Mouse (Mus musculus) CH12F3 (cell line): ENCODE data around the gene Sdccag8.

Source experiments
- in situ Hi-C: fragments of 300-500 bp; cut with MboI; formaldehyde crosslinking; loops from 2 replicates; pipeline ENCODE4 v1.14.3; 2020; ENCODE audit warnings: low sequenced_read_pairs

Gene Sdccag8

DNA sequence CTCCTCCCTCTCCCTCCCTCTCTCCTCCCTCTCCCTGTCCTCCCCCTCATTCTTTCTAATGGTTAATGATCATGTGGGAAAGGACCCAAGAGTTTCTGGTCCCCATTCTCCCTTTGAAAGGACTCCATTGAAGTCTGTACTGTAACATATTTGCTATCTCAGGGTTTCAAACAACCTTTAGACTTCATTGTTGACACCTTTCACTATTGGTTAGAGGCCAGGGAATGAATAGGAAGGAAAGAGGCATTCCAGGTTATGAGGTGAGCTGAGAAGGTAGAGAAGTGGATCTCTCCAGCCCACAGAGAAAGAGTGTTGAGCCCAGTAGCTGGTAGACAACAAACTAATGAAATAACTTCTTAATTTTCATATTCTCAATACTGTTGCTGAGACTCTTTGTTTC is 59.7 kb downstream of the Sdccag8 start:
- in situ Hi-C loops: loop anchor here (10.0 to 25.0 kb wide), 3 partner anchors 311 to 937 kb away; no protein-coding TSS in a partner anchor

DNA sequence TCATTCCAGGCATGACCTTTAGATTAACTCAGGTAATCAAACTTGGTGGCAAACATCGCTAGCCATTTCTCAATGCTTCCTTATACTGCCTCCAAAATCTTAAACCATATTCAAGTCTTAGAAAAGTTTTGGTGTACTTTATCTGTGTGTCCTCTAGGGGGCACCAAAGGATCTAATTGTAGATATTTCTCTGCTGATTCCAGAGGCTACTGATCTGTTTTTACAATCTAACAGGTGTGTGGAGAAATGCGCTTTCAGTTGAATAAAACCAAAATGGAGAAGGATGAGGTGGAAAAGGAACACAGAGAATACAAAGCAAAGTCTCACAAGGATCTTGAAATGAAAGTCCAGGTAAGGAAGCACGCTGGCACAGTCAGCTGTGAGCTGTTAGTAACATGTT is 63.3 kb downstream of the Sdccag8 start:
- in situ Hi-C loops: loop anchor here (10.0 kb wide), 1 partner anchor 307 kb away; no protein-coding TSS in a partner anchor

DNA sequence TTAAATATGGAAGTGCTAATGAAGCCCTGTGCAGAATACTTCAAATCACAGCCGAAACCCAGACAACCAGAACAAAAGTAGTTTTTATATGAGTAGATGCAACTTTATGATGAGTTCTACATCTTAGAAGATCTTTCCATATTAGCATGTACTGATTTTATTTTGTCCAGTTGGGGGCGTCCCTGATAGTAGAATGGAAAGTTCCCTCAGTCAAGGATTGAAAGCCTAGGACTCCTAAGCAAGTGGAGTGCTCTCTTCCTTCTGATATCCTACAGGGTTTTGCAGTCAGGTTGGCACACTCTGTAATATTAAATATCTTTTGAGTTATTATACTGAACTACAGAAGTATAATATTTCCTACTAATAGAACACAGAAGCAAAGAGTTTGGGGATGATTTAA is 64.5 kb downstream of the Sdccag8 start:
- in situ Hi-C loops: loop anchor here (10.0 kb wide), 1 partner anchor 306 kb away; no protein-coding TSS in a partner anchor

DNA sequence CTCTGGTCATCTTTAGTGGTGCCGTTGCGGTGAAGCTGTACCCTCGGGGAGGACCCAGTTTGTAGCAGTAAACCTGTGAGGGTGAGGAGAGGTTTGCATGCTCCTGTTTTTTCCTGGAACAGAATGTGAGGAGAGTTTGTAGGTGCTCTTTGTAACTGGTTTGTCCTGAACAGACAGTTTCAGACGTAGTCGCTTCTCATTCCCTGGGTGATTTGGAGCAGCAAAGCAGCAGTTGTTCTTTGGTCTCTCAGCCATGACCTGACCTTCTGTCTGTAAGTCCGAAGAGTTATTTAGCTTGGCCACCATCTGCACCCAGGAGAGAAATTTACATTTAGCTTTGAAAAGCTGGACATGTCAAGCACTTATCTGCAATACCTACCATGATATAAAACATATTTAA is 65.2 kb downstream of the Sdccag8 start:
- in situ Hi-C loops: loop anchor here (10.0 kb wide), 2 partner anchors 305 to 805 kb away; no protein-coding TSS in a partner anchor

DNA sequence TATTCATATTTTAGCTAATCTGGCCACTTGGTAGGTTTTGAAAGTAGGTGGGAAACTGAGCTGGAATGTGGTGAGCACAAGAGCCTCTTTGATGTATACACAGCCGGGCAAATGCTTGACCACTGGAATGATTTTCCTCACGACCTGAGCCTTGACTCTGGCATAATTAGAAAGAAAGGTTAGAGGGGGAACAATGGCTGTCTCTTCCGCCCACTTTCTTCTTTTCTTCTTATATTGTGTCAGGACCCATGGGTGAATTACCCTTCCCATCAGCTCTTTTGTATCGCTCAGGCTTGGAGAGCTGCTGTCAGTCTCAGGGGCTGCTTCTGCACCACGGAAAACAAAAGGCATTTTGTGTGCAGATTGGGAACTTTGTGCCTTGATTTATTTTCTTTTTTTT is 65.6 kb downstream of the Sdccag8 start:
- in situ Hi-C loops: loop anchor here (10.0 kb wide), 1 partner anchor 805 kb away; no protein-coding TSS in a partner anchor

DNA sequence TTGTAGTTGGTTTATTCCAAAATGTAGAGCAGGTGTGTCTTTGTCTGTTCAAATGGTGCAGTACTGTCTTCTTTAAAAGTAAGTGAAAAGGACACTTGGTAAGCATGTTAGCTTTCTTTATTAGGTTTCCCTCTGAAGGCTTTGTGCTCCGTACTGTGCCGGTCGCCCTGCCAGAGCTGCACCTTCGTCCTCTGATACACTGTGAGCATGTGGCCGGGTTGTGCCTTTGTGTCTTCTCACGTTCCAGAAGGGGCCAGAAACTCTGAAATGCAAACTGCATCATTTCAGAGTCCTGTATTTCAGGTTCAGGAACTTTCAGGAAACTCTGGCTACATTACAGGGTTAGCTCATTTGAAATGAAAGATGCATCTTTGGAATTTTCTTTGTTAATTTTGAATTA is 66.5 kb downstream of the Sdccag8 start:
- in situ Hi-C loops: loop anchor here (10.0 kb wide), 1 partner anchor 804 kb away; no protein-coding TSS in a partner anchor

DNA sequence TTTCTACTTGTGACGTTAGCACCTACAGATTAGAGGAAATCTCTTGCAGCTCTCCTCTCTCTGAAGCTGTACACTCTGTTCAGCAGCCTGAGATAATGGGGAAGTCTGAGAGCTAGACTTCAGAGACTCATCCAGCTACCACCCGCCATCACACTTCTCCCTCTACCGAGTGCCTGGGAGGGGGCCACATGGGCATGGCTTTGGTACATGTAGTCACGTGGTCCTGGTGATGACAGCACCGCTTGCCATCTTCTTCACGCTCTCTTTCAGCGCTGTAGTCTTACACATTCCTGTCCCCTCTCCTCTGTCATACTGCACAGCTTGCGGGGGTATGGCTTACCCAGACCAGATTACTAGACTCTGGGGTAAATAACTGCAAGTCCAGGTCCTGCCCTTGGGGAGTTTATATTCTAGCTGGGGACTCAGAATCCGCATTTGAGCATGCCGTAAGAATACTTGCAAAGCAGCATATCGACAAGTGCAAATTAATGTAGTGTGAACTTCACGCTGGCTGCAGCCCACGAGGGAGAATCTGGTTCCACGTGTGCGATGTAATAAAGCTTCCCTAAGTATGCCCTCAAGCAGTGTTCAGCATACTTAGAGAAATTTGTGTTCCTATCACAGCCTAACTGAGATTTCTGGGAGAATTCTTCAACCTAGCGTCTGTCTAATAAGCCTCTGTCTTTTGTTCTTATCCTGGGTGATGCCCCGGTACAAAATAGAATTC is 70.9 kb downstream of the Sdccag8 start:
- in situ Hi-C loops: loop anchor here (10.0 kb wide), 1 partner anchor 799 kb away; no protein-coding TSS in a partner anchor

DNA sequence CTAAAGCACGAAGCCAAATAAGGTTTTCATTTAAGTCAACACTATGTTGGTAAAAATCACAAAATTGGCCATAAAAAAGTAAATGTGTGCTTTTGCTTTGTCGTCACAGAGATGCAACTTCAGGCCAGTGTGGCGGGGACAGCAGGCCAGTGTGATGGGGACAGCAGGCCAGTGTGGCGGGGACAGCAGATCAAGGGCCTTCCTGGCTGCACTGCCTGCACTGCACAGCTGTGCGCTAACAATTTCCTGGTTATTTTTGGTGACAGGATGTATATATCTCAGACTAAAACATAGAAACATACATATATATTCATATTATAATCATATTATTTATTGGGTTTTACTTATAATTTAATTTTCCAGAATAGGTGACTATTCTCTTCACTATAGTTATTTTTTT is 71.5 kb downstream of the Sdccag8 start:
- in situ Hi-C loops: loop anchor here (10.0 kb wide), 1 partner anchor 799 kb away; no protein-coding TSS in a partner anchor

DNA sequence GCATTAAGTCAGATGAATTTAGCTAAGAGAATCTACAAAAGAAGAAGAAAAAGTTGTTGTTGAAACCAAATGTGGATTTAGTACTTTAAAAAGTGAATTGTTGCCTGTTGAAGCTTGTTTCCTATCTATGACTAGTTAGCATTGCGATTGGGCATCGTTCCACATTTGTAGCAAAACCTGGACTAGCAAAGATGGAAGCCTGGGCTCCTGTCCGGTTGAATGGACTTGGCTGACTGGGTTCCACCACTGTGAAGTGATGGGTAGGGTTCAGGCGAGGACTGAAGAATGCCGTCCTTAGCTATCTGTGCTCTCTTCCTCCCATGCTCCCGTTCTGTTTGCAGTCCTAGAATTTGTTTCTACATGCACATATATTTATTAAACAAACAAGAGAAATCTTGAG is 89.3 kb downstream of the Sdccag8 start:
- in situ Hi-C loops: no loop called here

DNA sequence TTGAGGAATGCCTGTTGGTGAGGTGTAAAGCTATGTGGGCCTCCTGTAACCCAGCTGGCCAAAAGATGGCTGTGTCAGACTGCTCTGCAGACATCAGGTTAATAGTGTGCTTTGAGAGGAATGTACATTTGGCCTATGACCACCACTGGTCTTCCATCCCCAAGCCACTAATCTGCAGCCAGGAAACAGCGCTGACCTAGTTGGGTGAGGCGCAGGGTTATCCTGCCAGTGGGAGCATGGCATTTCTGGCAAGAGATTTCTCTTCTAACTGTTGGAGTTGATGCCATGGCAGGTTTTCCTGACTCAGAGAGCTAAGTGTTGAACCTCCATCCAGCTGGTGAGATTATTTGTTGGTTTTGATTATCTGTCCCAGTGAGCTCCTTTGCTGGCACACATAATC is 101.5 kb downstream of the Sdccag8 start:
- in situ Hi-C loops: no loop called here

DNA sequence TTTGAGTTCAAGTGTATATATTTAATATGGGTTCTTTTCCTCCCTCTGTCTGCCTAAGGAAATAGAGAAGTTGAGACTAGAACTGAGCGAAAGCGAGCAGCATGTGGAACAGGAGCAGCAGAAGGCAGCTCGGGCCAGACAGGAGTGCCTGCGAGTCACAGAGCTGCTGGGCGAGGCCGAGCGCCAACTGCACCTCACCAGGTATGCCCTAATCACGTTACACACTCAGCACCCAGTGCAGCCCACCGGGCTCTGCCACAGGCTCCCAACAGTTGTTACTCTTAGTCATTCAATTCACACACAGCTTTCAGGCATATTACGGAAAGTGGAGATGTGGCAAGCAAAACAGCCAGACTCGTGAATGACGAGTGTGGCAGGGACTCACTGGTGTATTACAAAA is 105.0 kb downstream of the Sdccag8 start:
- in situ Hi-C loops: no loop called here

DNA sequence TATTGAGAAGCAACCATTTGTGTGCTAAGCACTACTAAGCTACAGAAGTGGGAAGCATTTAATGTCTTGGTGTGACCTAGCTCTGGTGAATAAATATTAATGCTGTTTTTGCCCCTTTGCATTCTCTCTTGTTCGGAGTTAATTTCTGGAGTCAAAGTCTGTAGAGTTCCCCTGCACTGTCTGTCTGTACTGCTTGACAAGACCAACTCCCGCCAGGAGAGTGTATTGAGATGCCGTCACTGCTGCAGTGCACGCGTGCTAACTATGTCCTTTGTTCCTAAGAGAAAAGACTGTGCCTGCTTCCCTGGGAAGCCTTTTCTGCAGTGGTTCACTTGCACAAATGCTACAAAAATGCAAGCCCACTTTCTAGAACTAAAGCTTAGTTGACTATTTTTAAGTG is 108.4 kb downstream of the Sdccag8 start:
- in situ Hi-C loops: no loop called here

DNA sequence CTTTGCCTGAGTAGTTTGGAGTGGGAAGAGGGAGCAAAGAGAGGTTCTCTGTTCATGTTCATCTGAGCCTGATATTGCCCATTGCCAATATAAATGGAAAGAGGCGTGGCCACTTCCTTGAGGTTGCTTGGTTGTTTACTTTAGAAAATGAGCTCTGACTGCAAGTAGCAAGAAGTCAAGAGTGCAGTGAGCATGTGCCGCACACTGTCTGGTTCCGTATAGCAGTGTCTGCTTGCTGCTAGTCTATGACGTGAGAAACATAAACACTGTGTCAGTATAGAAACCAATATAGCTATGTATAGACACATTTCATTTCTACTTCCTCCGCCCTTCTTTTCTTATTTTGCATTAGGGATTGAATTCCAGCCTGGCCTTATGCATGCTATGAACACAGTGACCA is 111.5 kb downstream of the Sdccag8 start:
- in situ Hi-C loops: no loop called here

DNA sequence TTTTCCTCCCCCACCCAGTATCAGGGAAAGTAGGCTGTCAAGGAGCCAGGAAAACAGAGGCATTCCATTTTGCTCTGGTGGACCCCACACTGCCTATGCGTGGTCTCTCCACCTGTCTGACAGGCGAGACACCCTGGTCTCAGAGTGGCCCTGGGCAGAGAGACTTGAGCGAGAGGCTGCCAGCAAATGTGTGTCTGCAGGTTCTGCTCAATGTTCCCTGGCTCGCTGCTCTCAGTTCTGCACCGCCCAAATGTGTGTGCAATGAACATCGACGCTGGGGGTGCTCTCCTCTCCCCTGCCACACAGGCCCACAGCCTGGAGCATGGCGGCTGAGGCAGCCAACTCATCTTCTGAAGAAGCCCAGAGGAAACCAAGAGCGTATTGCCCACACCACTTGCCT is 112.9 kb downstream of the Sdccag8 start:
- in situ Hi-C loops: no loop called here

DNA sequence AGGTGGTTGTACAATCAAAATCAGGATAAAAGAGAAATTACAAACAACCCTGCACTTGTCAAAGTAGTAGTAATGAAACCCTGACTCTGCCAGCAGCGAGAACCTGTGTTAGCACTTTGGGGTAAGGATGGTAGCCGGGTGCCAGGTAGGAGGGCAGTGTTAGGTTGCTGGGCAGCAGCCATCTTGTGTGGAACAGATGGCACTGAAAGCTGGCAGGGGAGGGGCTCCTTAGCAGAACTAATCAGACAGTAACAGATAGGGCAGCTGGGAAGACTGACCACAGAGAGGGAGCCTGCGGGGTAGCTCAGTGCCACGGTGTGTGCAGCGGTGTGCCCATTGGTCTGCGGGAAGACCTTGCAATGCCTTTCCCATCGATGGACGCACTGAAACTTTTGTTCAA is 115.2 kb downstream of the Sdccag8 start:
- in situ Hi-C loops: no loop called here

DNA sequence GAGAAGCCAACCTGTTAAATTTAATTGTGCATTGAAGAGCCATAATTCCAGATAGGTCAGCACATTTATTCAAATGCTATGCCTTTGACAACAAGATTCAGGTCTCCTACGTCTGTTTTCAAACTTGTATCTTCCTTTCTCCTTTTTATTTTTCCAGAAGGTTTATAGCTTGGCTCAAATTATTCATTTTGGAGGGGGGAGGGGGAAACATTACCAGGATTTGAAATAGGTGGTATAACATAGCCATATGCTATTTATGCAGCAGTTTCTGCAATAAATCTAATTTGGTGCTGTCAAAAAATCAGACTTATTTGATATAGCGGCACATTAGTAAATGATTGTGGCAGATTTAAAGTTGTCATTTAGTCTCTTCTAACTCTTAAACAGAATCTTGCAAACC is 116.1 kb downstream of the Sdccag8 start:
- in situ Hi-C loops: no loop called here

DNA sequence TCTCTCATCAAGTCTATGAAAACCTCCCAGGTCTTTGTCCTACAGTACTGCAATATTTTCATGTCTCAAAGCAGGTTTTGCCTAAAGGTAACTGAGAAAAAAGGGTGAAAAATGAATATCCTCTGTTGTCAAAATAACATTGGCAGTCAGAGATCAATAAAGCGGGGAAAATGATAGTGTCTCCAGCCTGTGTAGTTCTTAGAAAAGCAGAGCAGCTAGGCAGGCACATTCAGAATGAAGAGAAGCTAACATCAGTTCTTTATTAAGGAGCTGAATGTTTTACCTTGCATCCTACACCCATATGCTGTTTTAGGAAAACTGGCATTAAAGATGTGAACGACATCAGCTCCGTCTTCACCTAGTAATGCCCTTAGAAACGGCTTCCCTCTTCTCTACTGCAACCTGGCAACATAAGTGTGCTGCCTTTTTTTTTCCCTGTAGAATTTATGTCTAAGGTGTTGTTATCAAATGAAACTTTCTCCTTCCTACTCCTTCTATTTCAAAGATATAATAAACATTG is 116.6 kb downstream of the Sdccag8 start:
- in situ Hi-C loops: no loop called here

DNA sequence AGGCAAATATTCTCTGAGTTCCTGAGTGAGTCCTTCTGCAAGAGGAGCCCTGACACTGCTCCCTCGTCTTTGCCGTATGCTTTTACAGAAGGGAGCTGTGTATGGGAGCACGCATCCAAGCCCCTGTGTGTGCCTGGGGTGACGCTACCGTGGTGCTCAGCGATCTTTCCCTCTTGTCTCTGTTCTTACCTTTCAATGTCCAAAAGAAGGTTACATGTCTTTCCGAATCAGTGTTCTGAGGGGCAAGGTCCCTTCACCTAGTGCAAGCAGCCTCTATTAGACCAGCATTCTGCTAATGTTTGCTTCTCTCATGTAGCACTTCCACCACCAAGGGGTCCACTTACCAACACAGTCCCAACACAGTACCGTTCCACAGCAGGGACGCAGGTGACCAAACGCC is 117.1 kb downstream of the Sdccag8 start:
- in situ Hi-C loops: no loop called here

DNA sequence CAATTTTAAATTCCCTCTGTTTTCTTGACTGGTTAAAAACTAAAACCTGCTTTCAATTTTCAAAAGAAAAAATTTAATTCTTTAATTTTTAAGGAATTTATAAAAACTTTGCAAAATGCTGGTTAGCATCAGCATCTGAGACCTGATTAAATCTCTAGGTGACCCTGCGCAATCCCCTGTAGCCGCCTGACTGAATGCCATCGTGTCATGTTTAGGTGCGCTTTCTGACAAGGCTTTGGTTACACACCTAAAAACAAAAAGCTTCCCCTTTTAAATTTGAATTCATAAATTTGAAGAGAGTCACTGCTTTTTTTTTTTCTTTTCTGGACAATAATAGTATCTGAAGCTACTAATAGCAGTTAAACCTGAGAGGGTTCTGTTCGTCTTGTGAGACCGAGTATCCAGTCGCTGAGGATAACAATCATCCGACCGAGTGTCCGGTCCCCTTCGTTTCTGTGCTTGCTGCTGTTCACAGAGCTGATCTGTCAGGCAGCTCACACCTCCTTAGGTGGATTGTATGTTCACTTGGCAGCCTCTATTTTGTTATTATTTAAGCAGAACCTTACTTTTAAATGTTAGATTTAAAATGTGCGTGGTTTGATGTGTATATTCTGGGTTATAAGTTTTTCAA is 118.0 kb downstream of the Sdccag8 start:
- in situ Hi-C loops: no loop called here

DNA sequence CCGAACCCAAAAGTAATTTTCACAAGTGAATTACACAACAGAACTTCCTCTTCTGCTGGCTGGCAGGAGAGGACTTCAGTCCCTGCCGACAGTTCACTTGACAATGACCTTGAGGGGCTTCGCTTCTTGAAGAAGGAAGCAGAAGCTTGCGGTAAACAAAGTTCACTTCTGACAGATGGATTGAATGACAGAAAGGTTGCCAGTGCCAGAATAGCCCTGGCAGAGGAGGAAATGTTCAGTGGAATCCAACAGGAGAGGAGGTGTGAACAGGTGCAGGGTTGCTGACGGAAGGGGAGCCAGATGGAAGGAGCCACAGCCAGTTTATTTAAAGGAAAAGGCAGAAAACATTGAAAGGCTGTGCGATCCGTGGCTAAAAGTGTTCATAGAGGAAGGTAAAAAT is 118.9 kb downstream of the Sdccag8 start:
- in situ Hi-C loops: no loop called here

DNA sequence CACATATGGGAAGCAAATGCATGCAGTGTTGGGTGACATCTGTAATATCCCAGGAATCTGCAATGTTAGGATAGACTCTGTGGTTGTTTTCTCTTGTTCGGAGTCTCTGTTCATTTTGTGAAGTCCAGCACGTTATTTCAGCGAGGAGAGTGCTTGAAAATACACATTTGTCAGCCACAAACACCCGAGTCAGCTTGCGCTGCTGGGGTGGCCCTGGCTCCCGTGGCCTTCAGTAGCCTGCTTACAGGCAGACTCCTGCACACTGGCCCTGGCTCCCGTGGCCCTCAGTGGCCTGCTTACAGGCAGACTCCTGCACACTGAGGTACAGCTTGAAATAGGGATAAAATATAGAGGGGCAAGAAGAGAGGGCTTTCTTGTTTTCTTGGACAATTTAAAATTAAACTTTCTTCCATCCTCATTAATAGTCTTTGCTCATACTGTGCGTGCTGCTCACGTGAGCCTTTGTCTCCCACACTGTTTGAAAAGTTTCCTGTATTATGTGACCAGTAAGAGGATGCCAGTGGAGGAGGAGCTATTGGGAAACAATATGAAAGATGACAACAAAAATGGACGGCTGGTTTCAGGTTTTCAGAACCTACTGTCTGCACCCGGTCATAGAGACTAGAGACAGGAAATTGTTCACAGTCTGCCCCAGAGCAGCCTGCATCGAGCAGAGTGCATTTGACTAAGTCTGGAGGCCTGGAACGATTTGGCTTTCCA is 119.7 kb downstream of the Sdccag8 start:
- in situ Hi-C loops: no loop called here
